Mouse (Mus musculus) midbrain, embryonic 13.5 days (tissue): Measurements from ENCODE around the gene Hmga2. TPM values are rescaled to one million over a fixed set of nuclear protein-coding genes. Genes with fewer than 3 reads are reported as not detected.

ENCODE experiments used
- ATAC-seq: fragments of 200-750 bp; cut with Nextera tagmentation; 2 replicates; pipeline ENCODE4 v1.8.0; 2017; ENCODE audit warnings: mild to moderate bottlenecking, moderate TSS enrichment, moderate library complexity
- H3K27ac ChIP-seq: fragments of 300-500 bp; sonication (generic); 2 replicates; pipeline ENCODE4 v1.5.1; 2015; ENCODE audit warnings: inconsistent platforms, mild to moderate bottlenecking, moderate library complexity
- H3K27me3 ChIP-seq: fragments of 300-500 bp; sonication (generic); 2 replicates; pipeline ENCODE4 v1.6.1; 2015; ENCODE audit warnings: mild to moderate bottlenecking, inconsistent platforms
- H3K36me3 ChIP-seq: fragments of 300-500 bp; sonication (generic); 2 replicates; pipeline ENCODE4 v1.6.1; 2015; ENCODE audit warnings: mild to moderate bottlenecking, inconsistent platforms
- H3K4me1 ChIP-seq: fragments of 300-500 bp; sonication (generic); replicated peaks from 2 replicates; pipeline ENCODE4 v1.6.1; 2015; ENCODE audit warnings: inconsistent platforms
- H3K4me2 ChIP-seq: fragments of 300-500 bp; sonication (generic); replicated peaks from 2 replicates; pipeline ENCODE4 v1.6.1; 2015; ENCODE audit warnings: moderate library complexity, mild to moderate bottlenecking, inconsistent platforms
- H3K4me3 ChIP-seq: fragments of 300-500 bp; sonication (generic); replicated peaks from 2 replicates; pipeline ENCODE4 v1.5.1; 2015; ENCODE audit warnings: mild to moderate bottlenecking, inconsistent platforms
- H3K9ac ChIP-seq: fragments of 300-500 bp; sonication (generic); replicated peaks from 2 replicates; pipeline ENCODE4 v1.6.1; 2015; ENCODE audit warnings: mild to moderate bottlenecking, inconsistent platforms
- H3K9me3 ChIP-seq: fragments of 300-500 bp; sonication (generic); 2 replicates; pipeline ENCODE4 v1.6.1; 2016; ENCODE audit warnings: mild to moderate bottlenecking, inconsistent platforms
- WGBS: fragments of 180-500 bp; shearing (Covaris S2); methylation state at CpG from one replicate; pipeline ENCODE4 v1.1.7; 2015; 5-methylcytosine and 5-hydroxymethylcytosine counted together
- polyA plus RNA-seq: library from polyadenylated mRNA; unstranded; fragments of >200 nt; fragmentation: Nextera tagmentation; extraction: Ambion mirVana; gene quantifications from 2 replicates; pipeline ENCODE4 v1.2.1, GENCODE M21; 2015

Gene Hmga2
- 3.6 and 4.2 TPM in 2 replicates for polyA plus RNA-seq

- Histone ChIP-seq H3K36me3 (no peaks in the 10 kb centered on the region), H3K9ac (peak within 1 kb of the TSS; percentile 76), H3K27ac (peak within 1 kb of the TSS; percentile 58), H3K4me2 (peak within 1 kb of the TSS; percentile 97), H3K9me3 (no peaks in the 10 kb centered on the region), H3K27me3 (peaks cover 43% of the 10 kb centered on the region), H3K4me1 (peaks cover 44% of the 10 kb centered on the region), H3K4me3 (peak within 1 kb of the TSS; percentile 70)
- WGBS, result under 1% methylated on average over 92 of the region's 99 CpGs
- ATAC-seq, result peak; percentile 67
Measured at GRCm38 (mm10) chr10:120475601-120476515, at the start of gene Hmga2. Gene Hmga2, minus strand, starts transcription at chr10:120476469.

GRCm38 (mm10) chr10:120522959-120523358, 46.7 kb upstream of the Hmga2 start:
- H3K27me3 ChIP-seq, result no peaks in the 10 kb centered on the region
- H3K4me2 ChIP-seq, result no peak overlapping the region
- no peaks in the 10 kb centered on the region for H3K36me3 ChIP-seq
- 0 out of 2 replicates have a peak, but pooled peaks cover 2% of the 10 kb centered on the region for H3K9me3 ChIP-seq
- 87% methylated on average over 2 of the region's 2 CpGs for WGBS
- no peaks in the 10 kb centered on the region for H3K4me1 ChIP-seq
- no peak overlapping the region for H3K9ac ChIP-seq
- no peak overlapping the region for H3K27ac ChIP-seq
- H3K4me3 ChIP-seq, result no peak overlapping the region
- no peak for ATAC-seq

- Histone ChIP-seq H3K27ac (no peak overlapping the region), H3K4me2 (no peak overlapping the region), H3K9ac (no peak overlapping the region), H3K27me3 (no peaks in the 10 kb centered on the region), H3K4me3 (no peak overlapping the region), H3K36me3 (no peaks in the 10 kb centered on the region), H3K4me1 (no peaks in the 10 kb centered on the region), H3K9me3 (0 out of 2 replicates have a peak, but pooled peaks cover 2% of the 10 kb centered on the region)
- WGBS, result 66% methylated on average over 9 of the region's 9 CpGs
- no peak for ATAC-seq
Measured at GRCm38 (mm10) chr10:120521912-120522575, 45.8 kb upstream of the Hmga2 start.

GRCm38 (mm10) chr10:120516311-120516710, 40.0 kb upstream of the Hmga2 start:
- WGBS, result 77% methylated on average over 8 of the region's 8 CpGs

GRCm38 (mm10) chr10:120513721-120514120, 37.5 kb upstream of the Hmga2 start:
- Histone ChIP-seq H3K4me2 (no peak overlapping the region), H3K4me3 (no peak overlapping the region), H3K27ac (no peak overlapping the region), H3K27me3 (no peaks in the 10 kb centered on the region), H3K9me3 (no peaks in the 10 kb centered on the region), H3K4me1 (no peaks in the 10 kb centered on the region), H3K36me3 (no peaks in the 10 kb centered on the region), H3K9ac (no peak overlapping the region)
- WGBS, result 78% methylated on average over 9 of the region's 9 CpGs
- ATAC-seq, result no peak

More at GRCm38 (mm10) chr10:120516311-120516710, 40.0 kb upstream of the Hmga2 start:
- ATAC-seq, result no peak
- no peaks in the 10 kb centered on the region for H3K36me3 ChIP-seq
- H3K4me2 ChIP-seq, result no peak overlapping the region
- no peaks in the 10 kb centered on the region for H3K4me1 ChIP-seq
- H3K9me3 ChIP-seq, result 0 out of 2 replicates have a peak, but pooled peaks cover 2% of the 10 kb centered on the region
- no peaks in the 10 kb centered on the region for H3K27me3 ChIP-seq
- H3K4me3 ChIP-seq, result no peak overlapping the region
- no peak overlapping the region for H3K9ac ChIP-seq
- H3K27ac ChIP-seq, result no peak overlapping the region

- Histone ChIP-seq H3K36me3 (no peaks in the 10 kb centered on the region), H3K9me3 (no peaks in the 10 kb centered on the region), H3K4me3 (no peak overlapping the region), H3K4me2 (no peak overlapping the region), H3K4me1 (no peaks in the 10 kb centered on the region), H3K27ac (no peak overlapping the region), H3K9ac (no peak overlapping the region), H3K27me3 (no peaks in the 10 kb centered on the region)
- no peak for ATAC-seq
- WGBS, result 63% methylated on average over 4 of the region's 4 CpGs
Measured at GRCm38 (mm10) chr10:120512946-120513345, 36.7 kb upstream of the Hmga2 start.

- 93% methylated on average over 8 of the region's 8 CpGs for WGBS
- Histone ChIP-seq H3K4me1 (no peaks in the 10 kb centered on the region), H3K36me3 (no peaks in the 10 kb centered on the region), H3K27ac (no peak overlapping the region), H3K4me3 (no peak overlapping the region), H3K27me3 (no peaks in the 10 kb centered on the region), H3K4me2 (no peak overlapping the region), H3K9me3 (no peaks in the 10 kb centered on the region), H3K9ac (no peak overlapping the region)
- ATAC-seq, result no peak
Measured at GRCm38 (mm10) chr10:120512121-120512520, 35.9 kb upstream of the Hmga2 start.

- H3K27ac ChIP-seq, result no peak overlapping the region
- H3K4me2 ChIP-seq, result no peak overlapping the region
- no peaks in the 10 kb centered on the region for H3K36me3 ChIP-seq
- no peaks in the 10 kb centered on the region for H3K27me3 ChIP-seq
- H3K4me3 ChIP-seq, result no peak overlapping the region
- no peak for ATAC-seq
- H3K4me1 ChIP-seq, result peaks cover 6% of the 10 kb centered on the region
- no peak overlapping the region for H3K9ac ChIP-seq
- no peaks in the 10 kb centered on the region for H3K9me3 ChIP-seq
- WGBS, result 93% methylated on average over 5 of the region's 5 CpGs
Measured at GRCm38 (mm10) chr10:120503959-120504358, 27.7 kb upstream of the Hmga2 start.

GRCm38 (mm10) chr10:120500794-120501193, 24.5 kb upstream of the Hmga2 start:
- Histone ChIP-seq H3K27ac (no peak overlapping the region; the same call in 1 of the 2 replicates), H3K9ac (no peak overlapping the region), H3K4me1 (peaks cover 6% of the 10 kb centered on the region), H3K27me3 (no peaks in the 10 kb centered on the region), H3K4me3 (no peak overlapping the region), H3K4me2 (no peak overlapping the region), H3K9me3 (no peaks in the 10 kb centered on the region), H3K36me3 (no peaks in the 10 kb centered on the region)
- WGBS, result 53% methylated on average over 9 of the region's 9 CpGs
- ATAC-seq, result 0 out of 2 replicates have a peak, but pooled peaks have one; percentile 62

GRCm38 (mm10) chr10:120498086-120498485, 21.8 kb upstream of the Hmga2 start:
- Histone ChIP-seq H3K9me3 (no peaks in the 10 kb centered on the region), H3K4me2 (no peak overlapping the region), H3K27me3 (no peaks in the 10 kb centered on the region), H3K27ac (no peak overlapping the region), H3K36me3 (no peaks in the 10 kb centered on the region), H3K4me3 (no peak overlapping the region), H3K9ac (no peak overlapping the region), H3K4me1 (peaks cover 6% of the 10 kb centered on the region)
- no peak for ATAC-seq

- Histone ChIP-seq H3K36me3 (no peaks in the 10 kb centered on the region), H3K27me3 (no peaks in the 10 kb centered on the region), H3K27ac (no peak overlapping the region), H3K4me3 (no peak overlapping the region), H3K9me3 (no peaks in the 10 kb centered on the region), H3K4me1 (no peaks in the 10 kb centered on the region), H3K9ac (no peak overlapping the region), H3K4me2 (no peak overlapping the region)
- 95% methylated on average over 1 of the region's 1 CpGs for WGBS
- ATAC-seq, result no peak
Measured at GRCm38 (mm10) chr10:120494653-120495052, 18.4 kb upstream of the Hmga2 start.

- 89% methylated on average over 5 of the region's 5 CpGs for WGBS
- Histone ChIP-seq H3K9ac (no peak overlapping the region), H3K9me3 (peaks cover 9% of the 10 kb centered on the region; the same call in 1 of the 2 replicates), H3K4me1 (no peaks in the 10 kb centered on the region), H3K4me3 (no peak overlapping the region), H3K4me2 (no peak overlapping the region), H3K27ac (no peak overlapping the region), H3K27me3 (no peaks in the 10 kb centered on the region), H3K36me3 (no peaks in the 10 kb centered on the region)
- ATAC-seq, result no peak
Measured at GRCm38 (mm10) chr10:120491477-120491876, 15.2 kb upstream of the Hmga2 start.
